Mouse (Mus musculus): ENCODE measurements around the gene Senp2.

- TF ChIP-seq EP300 (IDR thresholded peaks at IDR 0.05; ENCODE audit: low read length) = peak; percentile 43
- no peak for TF ChIP-seq CTCF (conservative IDR thresholded peaks at IDR 0.05 in 1 of 2, IDR thresholded peaks at IDR 0.05 in 1 of 2; ENCODE audit: low read depth in 2 of 2, low read length in 2 of 2)
- TF ChIP-seq MAFK (IDR thresholded peaks at IDR 0.05; ENCODE audit: insufficient replicate concordance, low read length) = no peak
- TF ChIP-seq POLR2A (IDR thresholded peaks at IDR 0.05; ENCODE audit: low read depth, low read length) = no peak; the same call in 1 of the 2 replicates
- TF ChIP-seq JUND (conservative IDR thresholded peaks at IDR 0.05; ENCODE audit: low read depth, low read length) = 0 out of 2 replicates have a peak, but pooled peaks have one; percentile 29
- no peak; the same call in 1 of the 2 replicates for TF ChIP-seq ETS1 (conservative IDR thresholded peaks at IDR 0.05; ENCODE audit: low read depth, low read length)
- no peak for TF ChIP-seq CHD1 (IDR thresholded peaks at IDR 0.05; ENCODE audit: low read depth, low read length)
These were observed 29.3 kb downstream of the Senp2 start for GRCm38 (mm10) chr16:22038554-22038953.

All from CH12.LX (cell line).